Mouse (Mus musculus) thymus, postnatal 36 days (tissue): ENCODE results near the gene Art2b.
A peak's percentile ranks its signal among the peaks of the same experiment; 100 is the strongest.
"Not testable (repeated sequence)": the region's sequence is repeated elsewhere in the genome, so short reads cannot be mapped to it uniquely, and the experiment has no call there.

Experiments used
- DNase-seq, 2 experiments: peaks; one replicate each; pipeline ENCODE4 v3.0.0; 2022; ENCODE audit warnings: mixed read lengths in 2 of 2

Gene Art2b

DNA sequence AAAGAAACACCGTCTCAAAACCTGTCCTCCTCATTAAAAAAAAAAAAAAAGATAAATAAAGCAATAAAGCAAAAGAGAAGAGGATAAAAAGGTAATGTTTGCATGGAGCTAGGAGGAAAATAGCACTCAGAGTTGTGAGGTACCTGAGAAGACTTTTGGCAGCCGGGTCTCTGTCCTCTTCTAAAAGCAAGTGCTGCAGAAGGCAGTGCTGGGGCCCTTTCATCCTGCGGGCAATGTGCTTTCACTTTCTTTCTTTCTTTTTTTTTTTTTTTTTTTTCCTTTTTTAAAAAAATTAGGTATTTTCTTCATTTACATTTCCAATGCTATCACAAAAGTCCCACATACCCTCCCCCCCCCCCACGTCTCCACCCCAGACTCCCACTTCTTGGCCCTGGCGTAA lies at the start of gene Art2b:
TSS of gene Art2b (minus strand) at position 193 of the 400 bp plus-strand sequence.
- DNase-seq: peak in 1 of 2 experiments; percentile 20

GRCm38 (mm10) chr7:101634513-101634912 lies 49.1 kb upstream of the Art2b start:
- peak; percentile 30 to 39 for DNase-seq

DNA sequence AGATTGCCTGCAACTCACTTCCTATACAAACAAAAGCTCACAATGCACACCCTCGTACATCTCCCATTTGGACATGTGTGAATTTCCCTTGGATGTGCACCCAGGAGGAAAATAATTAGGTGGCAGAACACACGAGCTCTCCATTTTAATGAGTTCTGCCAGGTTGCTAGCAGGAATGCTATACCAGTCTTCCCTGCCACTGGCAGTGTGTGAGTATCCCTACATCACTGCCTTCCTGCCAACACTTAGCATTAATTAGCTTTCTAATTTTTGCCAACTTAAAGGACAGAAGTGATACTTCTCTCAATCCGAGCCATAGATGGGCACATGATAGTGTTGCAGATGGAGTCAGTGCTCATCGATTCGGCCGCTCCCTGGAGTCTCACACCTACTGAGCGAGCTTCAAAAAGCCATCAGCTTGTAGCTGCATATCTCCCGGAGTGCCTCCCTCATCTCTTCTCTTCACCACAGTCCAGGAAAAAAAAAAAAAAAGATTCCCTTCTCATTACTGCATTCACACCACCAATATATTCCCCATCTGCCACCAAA lies 48.3 kb upstream of the Art2b start:
- no peak for DNase-seq

DNA sequence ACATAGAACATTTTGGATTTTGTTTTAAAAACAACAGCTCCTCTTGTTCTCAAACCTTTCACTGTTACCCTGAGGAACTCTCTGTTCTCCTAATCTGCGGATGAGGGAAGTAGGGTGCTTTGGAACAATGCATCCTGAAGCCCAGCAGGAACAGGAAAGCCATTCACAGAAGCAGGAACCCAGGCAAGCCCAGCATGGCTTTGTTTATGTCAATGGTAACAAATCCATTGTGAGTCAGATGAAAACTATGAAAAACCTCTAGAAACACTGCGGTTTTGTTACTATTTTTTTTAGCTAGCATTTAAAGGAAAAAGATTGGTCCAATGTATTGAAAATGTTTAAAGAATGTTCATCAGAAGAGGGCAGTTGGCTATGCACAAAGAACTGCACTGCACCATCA lies 43.1 kb upstream of the Art2b start:
- no peak for DNase-seq

DNA sequence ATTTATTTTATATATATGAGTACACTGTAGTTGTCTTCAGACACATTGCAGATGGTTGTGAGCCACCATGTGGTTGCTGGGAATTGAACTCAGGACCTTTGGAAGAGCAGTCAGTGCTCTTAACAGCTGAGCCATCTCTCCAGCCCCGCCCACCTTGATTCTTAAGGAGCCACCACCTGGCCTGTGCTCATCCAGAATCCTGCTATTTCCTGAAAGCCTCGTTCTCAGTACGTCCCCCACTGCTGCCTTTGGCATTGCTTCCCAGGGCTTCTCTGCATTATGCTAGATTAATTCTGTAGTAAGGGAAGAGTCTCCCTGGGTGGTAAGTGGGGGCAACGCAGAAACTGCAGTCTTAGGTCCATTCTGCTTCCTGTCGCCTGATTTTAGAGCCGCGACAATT lies 41.8 kb upstream of the Art2b start:
- not testable (repeated sequence) for DNase-seq

DNA sequence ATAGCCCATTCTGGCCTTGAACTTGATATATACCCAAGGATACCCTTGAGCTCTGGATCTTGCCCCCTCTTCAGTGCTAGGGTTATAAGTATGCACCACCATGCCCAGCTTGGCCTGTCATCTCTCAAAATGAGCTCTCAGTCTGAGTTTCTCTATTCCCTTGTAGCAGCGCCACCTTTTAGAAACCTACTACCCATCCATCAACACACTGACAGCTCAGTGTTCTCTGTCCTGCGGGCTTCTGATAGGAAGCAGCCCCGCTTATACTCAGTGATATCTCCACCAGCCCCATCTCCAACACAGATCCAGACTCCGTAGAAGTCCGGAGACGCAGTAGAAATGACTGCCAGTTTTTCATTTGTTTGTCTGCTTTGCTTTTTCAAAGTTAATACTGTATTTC lies 38.9 kb upstream of the Art2b start:
- DNase-seq: no peak

- not testable (repeated sequence) for DNase-seq
These were observed 36.5 kb upstream of the Art2b start for GRCm38 (mm10) chr7:101621861-101622260.

DNA sequence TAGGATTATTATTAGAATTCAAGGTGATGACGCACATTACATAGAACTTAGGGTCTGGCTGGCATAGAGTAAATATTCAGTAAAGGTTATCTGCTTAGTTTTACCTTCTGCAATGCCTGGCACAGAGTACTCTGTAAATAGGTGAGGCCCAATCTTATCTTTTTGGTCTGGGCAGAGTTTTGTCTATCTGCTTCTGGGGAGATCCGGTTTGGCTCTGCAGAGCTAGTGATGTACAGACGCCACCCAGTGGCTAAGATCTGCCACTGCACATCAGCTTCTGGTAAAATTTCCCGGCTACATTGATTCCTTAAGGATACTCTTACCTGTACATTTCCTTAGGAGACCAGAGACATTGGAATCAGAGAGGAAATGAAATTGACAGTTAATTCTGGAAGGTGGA lies 35.0 kb upstream of the Art2b start:
- peak; percentile 30 to 33 for DNase-seq

GRCm38 (mm10) chr7:101618273-101618672 lies 32.9 kb upstream of the Art2b start:
- DNase-seq: no peak

- DNase-seq: no peak
These were observed 32.2 kb upstream of the Art2b start for GRCm38 (mm10) chr7:101617438-101618165.

DNA sequence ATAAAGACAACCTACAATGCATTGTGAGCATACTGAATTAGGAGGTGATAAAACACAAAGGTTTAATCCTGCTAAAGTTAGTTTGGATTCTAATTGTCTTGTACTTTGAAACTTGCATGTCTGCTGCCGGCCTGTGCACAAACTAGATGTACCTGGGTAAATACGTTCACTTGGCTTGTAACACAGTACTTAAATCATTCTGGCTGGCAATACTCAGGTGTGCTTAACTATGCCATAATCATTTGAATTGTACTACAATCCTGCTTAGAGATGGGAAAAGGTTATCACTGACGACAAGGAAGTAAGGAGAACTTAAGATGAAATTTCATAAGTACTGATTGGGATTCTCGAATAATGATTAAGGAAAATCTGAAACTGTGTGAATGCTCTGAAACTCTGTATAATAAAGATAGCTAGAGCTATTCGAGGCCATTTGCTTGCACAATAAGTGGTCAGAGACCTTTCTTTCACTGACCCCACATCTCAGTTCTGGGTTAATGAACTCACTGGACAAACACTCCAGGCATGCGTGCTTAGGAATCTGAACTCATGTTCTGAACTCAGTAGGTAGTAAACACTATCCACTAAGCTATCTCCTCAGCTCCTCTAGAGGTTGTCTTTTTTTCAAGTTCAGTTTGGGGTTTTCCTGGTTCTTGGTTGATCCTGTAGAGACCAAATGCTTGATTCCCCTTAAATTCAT lies 30.9 kb upstream of the Art2b start:
- DNase-seq: no peak

- DNase-seq: no peak
These were observed 30.0 kb upstream of the Art2b start for GRCm38 (mm10) chr7:101615406-101615805.

DNA sequence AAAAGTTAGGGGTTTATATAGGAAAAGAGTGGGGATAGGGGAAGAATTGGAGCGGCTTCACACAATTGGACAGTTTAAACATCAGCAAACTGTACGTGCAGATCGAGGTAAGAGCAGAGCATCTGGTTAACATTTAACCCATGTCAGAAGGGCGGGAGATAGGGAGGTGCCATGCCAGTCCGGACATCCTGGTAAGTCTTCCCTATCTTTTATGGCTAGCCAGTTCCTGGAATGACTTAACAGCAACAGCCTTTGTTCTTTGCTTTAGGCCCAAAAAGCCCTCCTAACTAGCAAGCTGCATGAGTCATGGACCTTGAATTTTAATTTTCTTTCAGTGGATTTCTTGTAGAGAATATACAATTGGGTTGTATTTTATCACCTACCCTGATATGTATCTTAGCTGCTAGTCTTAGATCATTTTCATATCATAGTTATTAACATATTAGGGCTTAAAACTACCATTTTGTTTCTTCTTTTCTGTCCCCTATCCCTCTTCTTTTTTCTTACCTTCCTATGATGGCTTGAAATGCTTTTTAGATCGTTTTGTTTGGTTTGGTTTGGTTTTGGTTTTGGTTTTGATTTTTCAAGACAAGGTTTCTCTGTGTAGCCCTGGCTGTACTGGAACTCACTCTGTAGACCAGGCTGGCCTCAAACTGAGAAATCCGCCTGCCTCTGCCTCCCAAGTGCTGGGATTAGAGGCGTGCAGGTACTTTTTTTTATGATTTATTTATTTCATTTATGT lies 27.6 kb upstream of the Art2b start:
- DNase-seq: not testable (repeated sequence)

DNA sequence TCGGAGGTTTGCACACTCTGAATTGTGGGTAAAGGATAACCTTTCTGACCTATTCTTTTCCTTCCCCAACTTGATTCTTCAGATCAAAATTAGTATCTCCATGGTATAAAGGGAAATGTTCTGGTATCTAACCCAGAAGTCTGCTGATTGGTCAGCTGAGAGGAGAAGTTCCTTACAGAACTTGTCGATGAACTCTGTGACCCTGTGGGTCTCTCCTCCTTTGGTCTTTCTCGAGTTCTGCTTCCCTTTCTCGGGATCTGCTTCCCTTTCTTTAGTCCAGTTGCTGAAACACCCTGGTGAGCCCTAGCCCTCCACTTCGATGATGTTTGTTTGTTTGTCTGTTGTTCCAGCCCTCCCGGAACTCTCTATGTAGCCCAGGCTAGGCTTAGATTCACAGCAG lies 22.4 kb upstream of the Art2b start:
- no peak for DNase-seq

- DNase-seq: no peak
These were observed 15.0 kb upstream of the Art2b start for GRCm38 (mm10) chr7:101600406-101600805.

- DNase-seq: no peak
These were observed 13.1 kb upstream of the Art2b start for GRCm38 (mm10) chr7:101598482-101598881.

- no peak for DNase-seq
These were observed 9.6 kb upstream of the Art2b start for GRCm38 (mm10) chr7:101594969-101595368.

GRCm38 (mm10) chr7:101584271-101584670 lies 1.1 kb downstream of the Art2b start:
- DNase-seq: not testable (repeated sequence)

GRCm38 (mm10) chr7:101582012-101582411 lies 3.4 kb downstream of the Art2b start:
- no peak for DNase-seq

DNA sequence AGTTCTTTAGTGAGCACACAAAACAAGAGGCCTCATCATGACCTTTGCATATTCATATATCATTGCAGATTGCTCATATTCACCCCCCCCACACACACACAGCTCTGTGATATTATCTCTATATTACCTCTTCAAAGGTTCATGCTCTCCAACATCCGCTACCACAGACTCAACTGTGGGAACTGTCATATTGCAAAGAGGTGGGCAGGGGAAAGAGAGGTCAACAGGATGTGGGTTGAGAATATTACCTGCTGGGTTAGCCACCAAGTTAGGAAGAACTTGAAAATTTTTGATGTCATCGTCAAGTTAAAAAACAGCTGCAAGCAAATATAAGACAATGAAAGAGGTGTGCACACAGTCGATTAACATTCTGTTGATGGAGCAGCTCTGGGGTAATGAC lies 4.5 kb downstream of the Art2b start:
- DNase-seq: peak; percentile 19 to 26

DNA sequence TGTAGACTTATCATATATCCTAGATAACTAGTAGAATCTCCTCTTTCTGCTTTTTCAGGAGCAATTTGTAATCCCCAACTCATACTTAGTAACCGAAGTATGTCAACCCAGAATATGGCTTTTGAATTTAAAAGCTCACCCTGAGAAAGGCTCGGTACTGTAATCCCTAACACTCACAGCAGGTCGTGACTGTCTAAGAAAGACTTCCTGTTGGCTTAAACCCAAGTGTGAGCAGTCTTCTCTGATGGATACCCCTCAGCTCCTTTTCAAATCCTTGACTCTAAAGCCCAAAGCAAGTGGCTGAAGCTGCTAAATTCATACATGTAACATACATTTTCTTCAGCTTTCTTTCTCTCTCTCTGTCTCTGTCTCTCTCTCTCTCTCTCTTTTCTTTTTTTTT lies 11.0 kb downstream of the Art2b start:
- DNase-seq: no peak

GRCm38 (mm10) chr7:101573636-101574035 lies 11.8 kb downstream of the Art2b start:
- DNase-seq: not testable (repeated sequence)

- no peak for DNase-seq
These were observed 21.3 kb downstream of the Art2b start for GRCm38 (mm10) chr7:101564086-101564485.
